Mouse (Mus musculus) lung, postnatal 36 days (tissue): Measurements from ENCODE around the gene C1qbp.

ENCODE experiments used
- DNase-seq: peaks from one replicate; pipeline ENCODE4 v3.0.0; 2022; ENCODE audit warnings: mixed read lengths

C1qbp gene

GRCm38 (mm10) chr11:70982557-70983228 is at the start of gene C1qbp:
TSS of gene C1qbp (minus strand) at chr11:70983026.
- peak; percentile 95 for DNase-seq

GRCm38 (mm10) chr11:71032070-71032469 is 49.2 kb upstream of the C1qbp start:
- DNase-seq, result no peak

- DNase-seq, result no peak
Observed at GRCm38 (mm10) chr11:71029403-71030118, 46.7 kb upstream of the C1qbp start.

- DNase-seq, result no peak
Observed at GRCm38 (mm10) chr11:71028280-71028679, 45.5 kb upstream of the C1qbp start.

GRCm38 (mm10) chr11:71019201-71020068 is 36.6 kb upstream of the C1qbp start, which contains the start of the genes Mis12 and Derl2:
TSS of gene Mis12 (plus strand) at chr11:71019611.
TSS of gene Derl2 (minus strand) at chr11:71019841.
- DNase-seq, result peak; percentile 99

GRCm38 (mm10) chr11:71018416-71019200 is 35.8 kb upstream of the C1qbp start:
- no peak for DNase-seq

GRCm38 (mm10) chr11:71017051-71017450 is 34.2 kb upstream of the C1qbp start:
- DNase-seq, result no peak

- DNase-seq, result peak; percentile 75
Observed at GRCm38 (mm10) chr11:71012743-71013142, 29.9 kb upstream of the C1qbp start.

- DNase-seq, result peak; percentile 45
Observed at GRCm38 (mm10) chr11:71008321-71008720, 25.5 kb upstream of the C1qbp start.

GRCm38 (mm10) chr11:71007831-71008230 is 25.0 kb upstream of the C1qbp start:
- DNase-seq, result peak; percentile 60

GRCm38 (mm10) chr11:71007026-71007425 is 24.2 kb upstream of the C1qbp start:
- no peak for DNase-seq

GRCm38 (mm10) chr11:71005046-71005445 is 22.2 kb upstream of the C1qbp start:
- no peak for DNase-seq

- peak; percentile 99 for DNase-seq
Observed at GRCm38 (mm10) chr11:71004316-71004773, 21.5 kb upstream of the C1qbp start, which contains the start of gene Dhx33. TSS of gene Dhx33 (minus strand) at chr11:71004437.

- DNase-seq, result peak; percentile 48
Observed at GRCm38 (mm10) chr11:71003611-71004315, 20.9 kb upstream of the C1qbp start.

- no peak for DNase-seq
Observed at GRCm38 (mm10) chr11:71001167-71001566, 18.3 kb upstream of the C1qbp start.

- no peak for DNase-seq
Observed at GRCm38 (mm10) chr11:70982030-70982429, 796 bp downstream of the C1qbp start.

GRCm38 (mm10) chr11:70980751-70981510 is 1.9 kb downstream of the C1qbp start:
- DNase-seq, result no peak

- DNase-seq, result no peak
Observed at GRCm38 (mm10) chr11:70980232-70980631, 2.6 kb downstream of the C1qbp start.

GRCm38 (mm10) chr11:70977293-70977692 is 5.5 kb downstream of the C1qbp start:
- no peak for DNase-seq

GRCm38 (mm10) chr11:70975193-70975592 is 7.6 kb downstream of the C1qbp start:
- no peak for DNase-seq

- DNase-seq, result peak; percentile 11
Observed at GRCm38 (mm10) chr11:70973947-70974346, 8.9 kb downstream of the C1qbp start.
